Mouse (Mus musculus): ENCODE measurements around the gene Stx7. TPM values are rescaled to one million over a fixed set of nuclear protein-coding genes. Genes with fewer than 3 reads are reported as not detected.
"Not testable (repeated sequence)": the region's sequence is repeated elsewhere in the genome, so short reads cannot be mapped to it uniquely, and the experiment has no call there.

Gene Stx7
- 123 and 127 TPM in 2 replicates for polyA plus RNA-seq (2015; fragmentation: Nextera tagmentation; extraction: Ambion mirVana)

- no peaks in the 10 kb centered on the region for H3K27me3 ChIP-seq (replicated peaks)
- peaks cover 11% of the 10 kb centered on the region; the same call in 1 of the 2 replicates for H3K4me1 ChIP-seq (replicated peaks)
- no peaks in the 10 kb centered on the region for H3K36me3 ChIP-seq
- peak within 1 kb of the TSS; percentile 77 for H3K27ac ChIP-seq
- WGBS, result under 1% methylated on average over 35 of the region's 45 CpGs
- peak; percentile 97 for ATAC-seq
- peak within 1 kb of the TSS; percentile 65 for H3K9ac ChIP-seq
- peak within 1 kb of the TSS; percentile 51 for H3K4me2 ChIP-seq (replicated peaks)
- H3K9me3 ChIP-seq, result no peaks in the 10 kb centered on the region
- peak within 1 kb of the TSS; percentile 81 for H3K4me3 ChIP-seq (replicated peaks)
Observed at GRCm38 (mm10) chr10:24149135-24149781, at the start of gene Stx7. Gene Stx7, plus strand, starts transcription at chr10:24149302.

GRCm38 (mm10) chr10:24101812-24102211, 47.3 kb upstream of the Stx7 start, which contains the start of gene Taar8c:
Gene Taar8c, minus strand, starts transcription at chr10:24101912.
- H3K27me3 ChIP-seq (replicated peaks); H3K4me3 ChIP-seq (replicated peaks); H3K4me2 ChIP-seq (replicated peaks); H3K27ac ChIP-seq; H3K36me3 ChIP-seq; ATAC-seq; H3K4me1 ChIP-seq (replicated peaks); H3K9me3 ChIP-seq; H3K9ac ChIP-seq: not testable (repeated sequence)
- 85% methylated on average over 1 of the region's 3 CpGs for WGBS

- not testable (repeated sequence) for H3K36me3 ChIP-seq, H3K27ac ChIP-seq, ATAC-seq
Observed at GRCm38 (mm10) chr10:24103299-24103698, 45.8 kb upstream of the Stx7 start.

GRCm38 (mm10) chr10:24107747-24108146, 41.4 kb upstream of the Stx7 start:
- Histone ChIP-seq H3K4me2 (replicated peaks) (no peak overlapping the region), H3K9me3 (no peaks in the 10 kb centered on the region), H3K27ac (no peak overlapping the region), H3K4me3 (replicated peaks) (no peak overlapping the region), H3K36me3 (no peaks in the 10 kb centered on the region), H3K27me3 (replicated peaks) (no peaks in the 10 kb centered on the region), H3K9ac (no peak overlapping the region), H3K4me1 (replicated peaks) (0 out of 2 replicates have a peak, but pooled peaks cover 3% of the 10 kb centered on the region)
- WGBS, result 64% methylated on average over 5 of the region's 5 CpGs
- no peak for ATAC-seq

More at GRCm38 (mm10) chr10:24103299-24103698, 45.8 kb upstream of the Stx7 start:
- 24% methylated on average over 1 of the region's 1 CpGs for WGBS
- H3K9me3 ChIP-seq; H3K9ac ChIP-seq; H3K27me3 ChIP-seq (replicated peaks); H3K4me3 ChIP-seq (replicated peaks); H3K4me1 ChIP-seq (replicated peaks); H3K4me2 ChIP-seq (replicated peaks): not testable (repeated sequence)

- Histone ChIP-seq H3K4me2 (replicated peaks) (no peak overlapping the region), H3K27me3 (replicated peaks) (no peaks in the 10 kb centered on the region), H3K4me3 (replicated peaks) (no peak overlapping the region), H3K4me1 (replicated peaks) (0 out of 2 replicates have a peak, but pooled peaks cover 3% of the 10 kb centered on the region), H3K27ac (peak overlapping the region; percentile 59), H3K36me3 (no peaks in the 10 kb centered on the region), H3K9me3 (no peaks in the 10 kb centered on the region), H3K9ac (no peak overlapping the region)
- peak; percentile 92 for ATAC-seq
- WGBS, result 55% methylated on average over 3 of the region's 3 CpGs
Observed at GRCm38 (mm10) chr10:24108236-24108635, 40.9 kb upstream of the Stx7 start.

- peak within 1 kb of the TSS; percentile 59 for H3K27ac ChIP-seq
- not testable (repeated sequence) for H3K4me2 ChIP-seq (replicated peaks); H3K4me3 ChIP-seq (replicated peaks); H3K27me3 ChIP-seq (replicated peaks); H3K36me3 ChIP-seq; H3K4me1 ChIP-seq (replicated peaks); H3K9me3 ChIP-seq; H3K9ac ChIP-seq; ATAC-seq
- 81% methylated on average over 8 of the region's 8 CpGs for WGBS
Observed at GRCm38 (mm10) chr10:24109434-24109833, 39.7 kb upstream of the Stx7 start, which contains the start of gene Taar9. Gene Taar9, minus strand, starts transcription at chr10:24109534.

- no peaks in the 10 kb centered on the region for H3K27me3 ChIP-seq (replicated peaks)
- ATAC-seq, result no peak
- no peak overlapping the region for H3K27ac ChIP-seq
- 47% methylated on average over 6 of the region's 6 CpGs for WGBS
- no peaks in the 10 kb centered on the region for H3K36me3 ChIP-seq
- H3K9me3 ChIP-seq, result no peaks in the 10 kb centered on the region
- H3K4me3 ChIP-seq (replicated peaks), result no peak overlapping the region
- H3K9ac ChIP-seq, result no peak overlapping the region
- H3K4me1 ChIP-seq (replicated peaks), result 0 out of 2 replicates have a peak, but pooled peaks cover 3% of the 10 kb centered on the region
- no peak overlapping the region for H3K4me2 ChIP-seq (replicated peaks)
Observed at GRCm38 (mm10) chr10:24111116-24111778, 37.9 kb upstream of the Stx7 start.

GRCm38 (mm10) chr10:24131451-24132262, 17.4 kb upstream of the Stx7 start:
- H3K27me3 ChIP-seq (replicated peaks), result no peaks in the 10 kb centered on the region
- H3K4me3 ChIP-seq (replicated peaks), result no peak overlapping the region
- 0 out of 2 replicates have a peak, but pooled peaks cover 3% of the 10 kb centered on the region for H3K4me1 ChIP-seq (replicated peaks)
- H3K4me2 ChIP-seq (replicated peaks), result peak overlapping the region; percentile 51
- WGBS, result 19% methylated on average over 9 of the region's 9 CpGs
- no peaks in the 10 kb centered on the region for H3K36me3 ChIP-seq
- H3K9me3 ChIP-seq, result no peaks in the 10 kb centered on the region
- H3K27ac ChIP-seq, result peak overlapping the region; percentile 79
- ATAC-seq, result peak; percentile 77
- 0 out of 2 replicates have a peak overlapping the region, but pooled peaks have one; percentile 4 for H3K9ac ChIP-seq

GRCm38 (mm10) chr10:24132273-24132672, 16.8 kb upstream of the Stx7 start:
- H3K4me3 ChIP-seq (replicated peaks), result no peak overlapping the region
- peak overlapping the region; percentile 51 for H3K4me2 ChIP-seq (replicated peaks)
- H3K27ac ChIP-seq, result peak overlapping the region; percentile 79
- H3K4me1 ChIP-seq (replicated peaks), result 0 out of 2 replicates have a peak, but pooled peaks cover 3% of the 10 kb centered on the region
- no peaks in the 10 kb centered on the region for H3K9me3 ChIP-seq
- no peaks in the 10 kb centered on the region for H3K27me3 ChIP-seq (replicated peaks)
- H3K9ac ChIP-seq, result 0 out of 2 replicates have a peak overlapping the region, but pooled peaks have one; percentile 4
- WGBS, result 16% methylated on average over 5 of the region's 5 CpGs
- peak; percentile 95 for ATAC-seq
- no peaks in the 10 kb centered on the region for H3K36me3 ChIP-seq

- no peaks in the 10 kb centered on the region for H3K36me3 ChIP-seq
- H3K27me3 ChIP-seq (replicated peaks), result no peaks in the 10 kb centered on the region
- 6% methylated on average over 2 of the region's 2 CpGs for WGBS
- H3K4me2 ChIP-seq (replicated peaks), result no peak overlapping the region
- H3K4me1 ChIP-seq (replicated peaks), result 0 out of 2 replicates have a peak, but pooled peaks cover 3% of the 10 kb centered on the region
- H3K9ac ChIP-seq, result no peak overlapping the region
- no peaks in the 10 kb centered on the region for H3K9me3 ChIP-seq
- peak; percentile 53 for ATAC-seq
- H3K27ac ChIP-seq, result 0 out of 2 replicates have a peak overlapping the region, but pooled peaks have one; percentile 51
- H3K4me3 ChIP-seq (replicated peaks), result no peak overlapping the region
Observed at GRCm38 (mm10) chr10:24133132-24133531, 16.0 kb upstream of the Stx7 start.

- no peaks in the 10 kb centered on the region for H3K27me3 ChIP-seq (replicated peaks)
- H3K36me3 ChIP-seq, result no peaks in the 10 kb centered on the region
- WGBS, result 43% methylated on average over 7 of the region's 7 CpGs
- H3K27ac ChIP-seq, result no peak overlapping the region
- no peak overlapping the region for H3K4me2 ChIP-seq (replicated peaks)
- ATAC-seq, result no peak
- no peak overlapping the region for H3K4me3 ChIP-seq (replicated peaks)
- H3K9me3 ChIP-seq, result no peaks in the 10 kb centered on the region
- no peak overlapping the region for H3K9ac ChIP-seq
- 0 out of 2 replicates have a peak, but pooled peaks cover 5% of the 10 kb centered on the region for H3K4me1 ChIP-seq (replicated peaks)
Observed at GRCm38 (mm10) chr10:24134071-24134645, 14.9 kb upstream of the Stx7 start.
